Mouse (Mus musculus) heart, postnatal 0 days (tissue): ENCODE measurements at regions not wholly inside any gene's neighbourhood (a gene's known extent, or its start where the extent isn't known, plus 50 kb on each side); places are given as distances from the start of the nearest gene placed in this dataset.

Source experiments
- ATAC-seq: fragments of 200-750 bp; cut with Nextera tagmentation; 2 replicates; pipeline ENCODE4 v1.8.0; 2017; ENCODE audit warnings: low read depth, moderate number of reproducible peaks, moderate library complexity; ENCODE audit not compliant: insufficient read depth
- DNase-seq: peaks from one replicate; pipeline ENCODE4 v3.0.0-alpha.2; 2016; ENCODE audit warnings: low spot score
- H3K27ac ChIP-seq: fragments of 300-500 bp; sonication (generic); 2 replicates; pipeline ENCODE4 v1.5.1; 2014; ENCODE audit warnings: low read depth, mild to moderate bottlenecking
- H3K27me3 ChIP-seq: fragments of 300-500 bp; sonication (generic); 2 replicates; pipeline ENCODE4 v1.6.1; 2014; ENCODE audit warnings: low read length, mixed read lengths; ENCODE audit not compliant: control insufficient read depth, insufficient read depth
- H3K36me3 ChIP-seq: fragments of 300-500 bp; sonication (generic); replicated peaks from 2 replicates; pipeline ENCODE4 v1.6.1; 2014; ENCODE audit warnings: low read length, mixed read lengths; ENCODE audit not compliant: control insufficient read depth, insufficient read depth
- H3K4me1 ChIP-seq: fragments of 300-500 bp; sonication (generic); 2 replicates; pipeline ENCODE4 v1.6.1; 2014; ENCODE audit warnings: antibody characterized with exemption; ENCODE audit not compliant: control insufficient read depth, insufficient read depth
- H3K4me2 ChIP-seq: fragments of 300-500 bp; sonication (generic); 2 replicates; pipeline ENCODE4 v1.6.1; 2014; ENCODE audit warnings: low read depth, mild to moderate bottlenecking, low read length, moderate library complexity
- H3K4me3 ChIP-seq: fragments of 300-500 bp; sonication (generic); 2 replicates; pipeline ENCODE4 v1.5.1; 2014; ENCODE audit warnings: low read depth, low read length
- H3K9ac ChIP-seq: fragments of 300-500 bp; sonication (generic); replicated peaks from 2 replicates; pipeline ENCODE4 v1.6.1; 2014; ENCODE audit warnings: low read depth, low read length, mixed read lengths
- H3K9me3 ChIP-seq: fragments of 300-500 bp; sonication (generic); replicated peaks from 2 replicates; pipeline ENCODE4 v1.6.1; 2016; ENCODE audit warnings: low read length; ENCODE audit not compliant: control insufficient read depth
- CTCF ChIP-seq: IDR thresholded peaks from 2 replicates; pipeline ENCODE4 v1.5.1; 2016; ENCODE audit warnings: antibody characterized with exemption, control low read depth, low read depth
- EP300 ChIP-seq: IDR thresholded peaks from 2 replicates; pipeline ENCODE4 v1.6.1; 2016; ENCODE audit warnings: antibody characterized with exemption, low read depth
- WGBS: fragments of 180-500 bp; shearing (Covaris S2); extraction: QIAGEN DNeasy Blood & Tissue Kit; methylation state at CpG from one replicate; pipeline ENCODE4 v1.1.7; 2014; 5-methylcytosine and 5-hydroxymethylcytosine counted together

DNA sequence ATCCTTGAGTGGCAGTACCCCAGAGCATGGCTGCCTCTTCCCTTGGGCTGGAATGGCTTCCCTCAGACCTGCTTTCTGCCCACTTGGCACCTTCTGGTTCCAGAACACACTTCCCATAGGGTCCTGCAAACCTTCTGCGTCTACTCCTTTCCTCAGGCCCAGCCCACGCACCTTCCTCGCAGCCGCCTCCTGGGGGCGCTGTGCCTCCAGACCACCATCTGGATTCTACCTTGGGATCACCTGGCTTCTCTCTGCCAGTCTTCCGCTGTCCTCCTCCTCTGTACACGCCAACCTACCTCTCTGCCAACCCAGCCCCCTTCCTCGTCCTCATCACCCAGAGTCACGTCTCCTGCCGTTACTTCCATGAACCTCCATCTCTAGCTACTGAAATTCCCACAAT is 166.0 kb downstream of the Zfp36l1 start:
- H3K27ac ChIP-seq = no peak overlapping the region
- TF ChIP-seq EP300 = no peak
- 0 out of 2 replicates have a peak, but pooled peaks have one; percentile 2 for TF ChIP-seq CTCF
- no peaks in the 10 kb centered on the region for H3K27me3 ChIP-seq
- no peaks in the 10 kb centered on the region for H3K36me3 ChIP-seq
- 87% methylated on average over 10 of the region's 10 CpGs for WGBS
- no peak overlapping the region for H3K4me3 ChIP-seq
- peaks cover 8% of the 10 kb centered on the region; the same call in 1 of the 2 replicates for H3K4me1 ChIP-seq
- ATAC-seq (no peak), DNase-seq (no peak)
- H3K9me3 ChIP-seq = no peaks in the 10 kb centered on the region
- no peak overlapping the region for H3K9ac ChIP-seq
- no peak overlapping the region for H3K4me2 ChIP-seq

- no peaks in the 10 kb centered on the region for H3K36me3 ChIP-seq
- H3K9me3 ChIP-seq = no peaks in the 10 kb centered on the region
- DNase-seq = no peak
- H3K4me1 ChIP-seq = peaks cover 8% of the 10 kb centered on the region; the same call in 1 of the 2 replicates
- H3K27ac ChIP-seq = peak overlapping the region; percentile 68; the same call in 1 of the 2 replicates
- no peak overlapping the region for H3K4me3 ChIP-seq
- no peak for TF ChIP-seq CTCF
- H3K27me3 ChIP-seq = no peaks in the 10 kb centered on the region
- WGBS = 92% methylated on average over 4 of the region's 4 CpGs
- H3K4me2 ChIP-seq = no peak overlapping the region
- no peak overlapping the region for H3K9ac ChIP-seq
- ATAC-seq = no peak
Observed at GRCm38 (mm10) chr12:79945899-79946298, 166.9 kb downstream of the Zfp36l1 start.

DNA sequence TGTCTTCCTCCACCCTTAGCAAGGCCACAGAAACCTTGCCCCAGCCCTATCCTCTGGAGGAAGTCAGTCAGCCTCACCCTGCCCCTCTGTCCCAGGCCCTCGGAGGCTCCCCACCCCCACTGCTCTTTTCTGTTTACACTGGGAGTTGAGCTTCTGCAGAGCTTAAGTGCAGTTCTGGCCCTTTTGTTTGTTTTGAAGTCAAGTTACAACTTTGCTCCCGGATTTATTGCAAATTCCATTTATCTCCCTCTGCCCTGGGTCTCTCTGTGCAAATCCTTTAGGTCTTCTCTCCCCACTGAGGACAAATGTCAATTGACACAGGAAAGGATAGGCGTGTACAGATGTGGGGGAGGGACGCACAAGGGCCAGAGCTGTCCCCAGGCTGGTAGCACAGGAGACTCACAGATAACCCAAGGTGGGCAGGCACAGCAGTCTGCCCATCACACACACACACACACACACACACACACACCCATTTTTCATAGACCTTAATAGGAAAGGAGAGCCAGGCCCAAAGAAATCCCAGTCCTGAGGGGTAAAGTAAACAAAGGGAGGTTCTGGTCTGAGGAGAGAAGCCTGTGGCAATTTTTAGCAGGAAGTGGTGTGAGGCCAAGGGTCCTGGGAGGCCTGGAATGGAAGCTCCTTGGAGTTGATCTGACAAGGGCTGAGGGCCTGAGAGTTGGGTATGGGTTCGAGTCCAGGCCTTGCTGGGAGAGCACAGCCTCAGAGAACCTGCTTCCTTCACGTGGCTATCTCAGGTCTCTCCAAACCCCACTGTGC is 167.9 kb downstream of the Zfp36l1 start:
- H3K27ac ChIP-seq = peak overlapping the region; percentile 68
- H3K4me3 ChIP-seq = no peak overlapping the region
- DNase-seq = no peak
- H3K36me3 ChIP-seq = no peaks in the 10 kb centered on the region
- 37% methylated on average over 6 of the region's 6 CpGs for WGBS
- no peaks in the 10 kb centered on the region for H3K9me3 ChIP-seq
- peaks cover 8% of the 10 kb centered on the region; the same call in 1 of the 2 replicates for H3K4me1 ChIP-seq
- H3K27me3 ChIP-seq = no peaks in the 10 kb centered on the region
- TF ChIP-seq CTCF (no peak), EP300 (no peak)
- no peak overlapping the region for H3K9ac ChIP-seq
- no peak overlapping the region for H3K4me2 ChIP-seq
- ATAC-seq = peak; percentile 52; the same call in 1 of the 2 replicates

DNA sequence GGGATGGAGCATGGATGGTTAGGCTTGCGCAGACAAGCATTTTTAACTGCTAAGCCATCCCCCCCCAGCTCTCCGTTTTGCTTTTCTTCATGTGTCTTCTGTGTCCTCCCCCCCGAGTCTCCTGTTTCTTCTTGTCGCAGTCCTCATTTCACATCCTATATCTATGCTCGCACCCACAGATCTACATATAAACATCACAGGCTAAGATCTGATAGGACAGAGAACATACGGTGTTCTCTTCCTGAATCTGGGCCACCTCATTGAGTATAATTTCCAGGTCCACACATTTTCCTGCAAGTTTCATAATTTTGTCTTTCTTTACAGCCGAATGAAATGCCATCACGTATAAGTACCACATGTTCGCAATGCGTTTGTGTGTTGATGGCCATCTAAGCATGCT is 168.7 kb downstream of the Zfp36l1 start:
- Histone ChIP-seq H3K9me3 (no peaks in the 10 kb centered on the region), H3K27me3 (no peaks in the 10 kb centered on the region), H3K9ac (no peak overlapping the region), H3K27ac (peak overlapping the region; percentile 68), H3K4me3 (no peak overlapping the region), H3K4me1 (peaks cover 8% of the 10 kb centered on the region; the same call in 1 of the 2 replicates), H3K36me3 (no peaks in the 10 kb centered on the region), H3K4me2 (no peak overlapping the region)
- no peak for ATAC-seq
- DNase-seq = no peak
- TF ChIP-seq EP300 (no peak), CTCF (no peak)
- WGBS = 86% methylated on average over 10 of the region's 10 CpGs

GRCm38 (mm10) chr12:79942563-79943131 is 170.2 kb downstream of the Zfp36l1 start:
- 50% methylated on average over 10 of the region's 10 CpGs for WGBS
- DNase-seq (no peak), ATAC-seq (no peak)
- Histone ChIP-seq H3K9ac (no peak overlapping the region), H3K27me3 (no peaks in the 10 kb centered on the region), H3K4me1 (peaks cover 12% of the 10 kb centered on the region; the same call in 1 of the 2 replicates), H3K27ac (peak overlapping the region; percentile 31), H3K4me2 (no peak overlapping the region), H3K36me3 (no peaks in the 10 kb centered on the region), H3K4me3 (no peak overlapping the region), H3K9me3 (no peaks in the 10 kb centered on the region)
- TF ChIP-seq EP300 (no peak; the same call in 1 of the 2 replicates), CTCF (no peak)

- 63% methylated on average over 3 of the region's 3 CpGs for WGBS
- DNase-seq (no peak), ATAC-seq (no peak)
- H3K4me3 ChIP-seq = no peak overlapping the region
- H3K4me1 ChIP-seq = peaks cover 20% of the 10 kb centered on the region; the same call in 1 of the 2 replicates
- no peak overlapping the region for H3K27ac ChIP-seq
- TF ChIP-seq CTCF (no peak), EP300 (no peak)
- H3K9ac ChIP-seq = no peak overlapping the region
- H3K36me3 ChIP-seq = no peaks in the 10 kb centered on the region
- no peak overlapping the region for H3K4me2 ChIP-seq
- H3K9me3 ChIP-seq = no peaks in the 10 kb centered on the region
- no peaks in the 10 kb centered on the region for H3K27me3 ChIP-seq
Observed at GRCm38 (mm10) chr12:79941828-79942227, 171.0 kb downstream of the Zfp36l1 start.
